32 mouse cellular contexts compared by ENCODE assay signal in the genomic region with DNA sequence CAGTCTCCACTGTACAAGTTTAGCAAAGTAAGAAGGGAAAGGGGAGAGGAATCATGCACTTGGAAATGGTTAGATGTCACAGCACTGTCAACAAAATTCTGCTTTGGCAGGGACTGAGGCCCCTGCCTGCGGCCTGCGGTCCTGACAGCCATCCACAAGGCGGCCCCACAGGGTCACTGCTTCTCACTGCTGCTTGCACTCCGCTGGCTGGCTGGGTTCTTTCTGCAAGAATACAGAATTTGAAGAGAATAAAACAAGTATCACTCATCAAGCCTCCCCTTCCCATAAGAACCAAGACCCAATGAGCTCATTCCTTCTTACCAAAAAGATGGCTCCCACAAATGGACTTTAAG. TPM values are rescaled to one million over a fixed set of nuclear protein-coding genes. Genes with fewer than 3 reads are reported as not detected.
"Had no signal": no experiment of that assay in that cellular context is flagged by ENCODE, and none has a peak within 500 bp of the region (broad histone marks: within the 10 kb centered on the region; RNA-seq: fewer than 3 reads in every experiment).

No protein-coding gene starts in this region.

- DNase-seq: kidney, adult 18-20 months; kidney, adult 8-10 months; kidney, postnatal 10 days; kidney, postnatal 25 days; kidney, postnatal 4 days; liver; liver, embryonic 13.5 days had no signal

- H3K9me3 ChIP-seq: hindbrain, embryonic 10.5 days; hindbrain, embryonic 12.5 days; intestine, embryonic 15.5 days; limb, embryonic 10.5 days; limb, embryonic 12.5 days; liver, embryonic 13.5 days; liver, embryonic 15.5 days had no signal

- H3K4me2 ChIP-seq: hindbrain, embryonic 12.5 days; hindbrain, embryonic 14.5 days; intestine, embryonic 15.5 days; limb, embryonic 12.5 days; liver, embryonic 11.5 days; liver, embryonic 13.5 days; liver, embryonic 15.5 days had no signal

- H3K9ac ChIP-seq: hindbrain, embryonic 12.5 days; hindbrain, embryonic 14.5 days; intestine, embryonic 15.5 days; limb, embryonic 12.5 days; liver, embryonic 13.5 days; liver, embryonic 15.5 days had no signal

- H3K4me3 ChIP-seq: hindbrain, embryonic 10.5 days; hindbrain, embryonic 12.5 days; intestine, embryonic 15.5 days; limb, embryonic 10.5 days; limb, embryonic 12.5 days; liver, embryonic 13.5 days; liver, embryonic 15.5 days had no signal

- H3K27ac ChIP-seq: hindbrain, embryonic 10.5 days; hindbrain, embryonic 12.5 days; hindbrain, embryonic 14.5 days; intestine, embryonic 15.5 days; limb, embryonic 10.5 days; limb, embryonic 12.5 days; liver, embryonic 13.5 days; liver, embryonic 15.5 days had no signal

- H3K27me3 ChIP-seq: hindbrain, embryonic 12.5 days; intestine, embryonic 15.5 days; limb, embryonic 12.5 days; liver, embryonic 13.5 days; liver, embryonic 15.5 days had no signal

- ATAC-seq: forebrain, embryonic 16.5 days; hindbrain, embryonic 16.5 days; inflammation-experienced regulatory T-cells, adult 6 months; intestine, embryonic 15.5 days; intestine, postnatal 0 days had no signal

- H3K4me1 ChIP-seq: hindbrain, embryonic 10.5 days; hindbrain, embryonic 12.5 days; intestine, embryonic 15.5 days; limb, embryonic 10.5 days; limb, embryonic 12.5 days had no signal

RNA-seq across cellular contexts. Expression of gene Phlda2, which starts 11.4 kb away (rescaled TPM):
- total RNA-seq: gastrocnemius, adult 8-10 months; gastrocnemius, postnatal 14 days; gastrocnemius, postnatal 4 days; granulocyte monocyte progenitor cell, adult 5-6 weeks; heart, adult 8-10 months; heart, postnatal 10 days; heart, postnatal 25 days; heart, postnatal 4 days; layer of hippocampus, postnatal 10 days; layer of hippocampus, postnatal 25 days; left cerebral cortex, adult 18-20 months; left cerebral cortex, postnatal 14 days; left cerebral cortex, postnatal 36 days had no signal
- polyA plus RNA-seq: forebrain, embryonic 16.5 days; inflammation-experienced regulatory T-cells, adult 6 months had no signal
